Mouse (Mus musculus) lung, embryonic 15.5 days (tissue): ENCODE measurements around the gene Dst. TPM values are rescaled to one million over a fixed set of nuclear protein-coding genes. Genes with fewer than 3 reads are reported as not detected.
A peak's percentile ranks its signal among the peaks of the same experiment; 100 is the strongest.

Experiments
- ATAC-seq: fragments of 200-750 bp; cut with Nextera tagmentation; 2 replicates; pipeline ENCODE4 v1.8.0; 2017; ENCODE audit warnings: moderate number of reproducible peaks, borderline replicate concordance; ENCODE audit not compliant: low FRiP score, low TSS enrichment; ENCODE audit errors: extremely low read depth
- H3K27ac ChIP-seq: fragments of 300-500 bp; sonication (generic); 2 replicates; pipeline ENCODE4 v1.5.1; 2015; ENCODE audit warnings: moderate library complexity, mild to moderate bottlenecking, inconsistent platforms
- H3K27me3 ChIP-seq: fragments of 300-500 bp; sonication (generic); 2 replicates; pipeline ENCODE4 v1.6.1; 2015; ENCODE audit warnings: inconsistent platforms
- H3K36me3 ChIP-seq: fragments of 300-500 bp; sonication (generic); 2 replicates; pipeline ENCODE4 v1.6.1; 2015; ENCODE audit warnings: inconsistent platforms
- H3K4me1 ChIP-seq: fragments of 300-500 bp; sonication (generic); 2 replicates; pipeline ENCODE4 v1.6.1; 2015; ENCODE audit warnings: inconsistent platforms
- H3K4me2 ChIP-seq: fragments of 300-500 bp; sonication (generic); 2 replicates; pipeline ENCODE4 v1.6.1; 2015; ENCODE audit warnings: inconsistent platforms, mild to moderate bottlenecking, moderate library complexity
- H3K4me3 ChIP-seq: fragments of 300-500 bp; sonication (generic); 2 replicates; pipeline ENCODE4 v1.5.1; 2015; ENCODE audit warnings: mild to moderate bottlenecking, inconsistent platforms
- H3K9ac ChIP-seq: fragments of 300-500 bp; sonication (generic); 2 replicates; pipeline ENCODE4 v1.6.1; 2015; ENCODE audit warnings: inconsistent platforms
- H3K9me3 ChIP-seq: fragments of 300-500 bp; sonication (generic); 2 replicates; pipeline ENCODE4 v1.6.1; 2016; ENCODE audit warnings: inconsistent platforms
- WGBS: fragments of 180-500 bp; shearing (Covaris S2); methylation state at CpG from one replicate; pipeline ENCODE4 v1.1.7; 2015; 5-methylcytosine and 5-hydroxymethylcytosine counted together
- polyA plus RNA-seq: library from polyadenylated mRNA; unstranded; fragments of >200 nt; fragmentation: Nextera tagmentation; extraction: Ambion mirVana; gene quantifications from 2 replicates; pipeline ENCODE4 v1.2.1, GENCODE M21; 2015

Gene Dst
- polyA plus RNA-seq, 1 experiment from 2014 or later, result 15.2 TPM

DNA sequence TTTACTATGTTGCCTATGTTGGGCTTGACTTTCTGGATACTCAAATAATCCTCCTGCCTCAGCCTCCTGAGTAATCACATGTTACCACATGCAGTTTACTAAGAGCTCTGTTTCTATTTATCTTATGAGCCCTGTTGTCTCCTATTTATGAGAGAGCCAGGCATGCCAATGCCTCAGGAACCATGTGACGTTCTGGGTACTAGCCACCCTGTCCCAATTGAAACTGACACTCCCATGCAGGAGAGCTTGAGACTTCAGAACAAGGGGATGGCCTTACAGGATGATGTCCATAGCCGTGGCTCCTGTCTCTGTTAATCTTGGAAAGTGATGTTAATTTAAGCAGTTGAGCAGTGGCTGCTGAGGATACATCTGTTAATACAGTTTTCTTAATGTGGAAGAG lies 220.8 kb downstream of the Dst start:
- H3K4me3 ChIP-seq, result no peak overlapping the region
- H3K27ac ChIP-seq, result no peak overlapping the region
- H3K9me3 ChIP-seq, result no peaks in the 10 kb centered on the region
- no peak for ATAC-seq
- H3K36me3 ChIP-seq, result no peaks in the 10 kb centered on the region
- no peak overlapping the region for H3K9ac ChIP-seq
- peaks cover 8% of the 10 kb centered on the region; the same call in 1 of the 2 replicates for H3K4me1 ChIP-seq
- H3K4me2 ChIP-seq, result no peak overlapping the region
- no peaks in the 10 kb centered on the region for H3K27me3 ChIP-seq
- 85% methylated on average over 2 of the region's 2 CpGs for WGBS

DNA sequence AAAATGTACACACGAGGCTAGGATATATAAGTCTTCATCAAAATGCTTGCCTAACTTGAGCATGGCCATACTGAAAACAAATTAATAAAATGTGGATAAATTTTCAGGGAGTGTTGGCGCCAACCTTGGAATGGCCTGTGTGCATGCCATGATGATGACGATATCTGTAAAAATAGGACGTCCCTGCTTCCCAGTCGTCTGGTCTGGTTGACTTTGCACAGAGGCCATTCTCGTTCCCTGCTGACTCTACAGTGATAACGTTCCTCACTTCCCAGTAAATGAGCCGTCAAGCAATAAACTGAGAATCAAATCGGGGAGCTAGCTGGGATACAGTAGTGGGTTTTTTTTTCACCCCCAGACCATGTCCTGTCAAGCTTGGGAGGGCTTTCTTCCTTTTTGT lies 221.7 kb downstream of the Dst start:
- no peak overlapping the region for H3K9ac ChIP-seq
- no peaks in the 10 kb centered on the region for H3K9me3 ChIP-seq
- no peak overlapping the region for H3K27ac ChIP-seq
- peaks cover 8% of the 10 kb centered on the region; the same call in 1 of the 2 replicates for H3K4me1 ChIP-seq
- H3K27me3 ChIP-seq, result no peaks in the 10 kb centered on the region
- no peak overlapping the region for H3K4me3 ChIP-seq
- no peak overlapping the region for H3K4me2 ChIP-seq
- no peaks in the 10 kb centered on the region for H3K36me3 ChIP-seq
- WGBS, result 66% methylated on average over 9 of the region's 9 CpGs
- no peak for ATAC-seq

DNA sequence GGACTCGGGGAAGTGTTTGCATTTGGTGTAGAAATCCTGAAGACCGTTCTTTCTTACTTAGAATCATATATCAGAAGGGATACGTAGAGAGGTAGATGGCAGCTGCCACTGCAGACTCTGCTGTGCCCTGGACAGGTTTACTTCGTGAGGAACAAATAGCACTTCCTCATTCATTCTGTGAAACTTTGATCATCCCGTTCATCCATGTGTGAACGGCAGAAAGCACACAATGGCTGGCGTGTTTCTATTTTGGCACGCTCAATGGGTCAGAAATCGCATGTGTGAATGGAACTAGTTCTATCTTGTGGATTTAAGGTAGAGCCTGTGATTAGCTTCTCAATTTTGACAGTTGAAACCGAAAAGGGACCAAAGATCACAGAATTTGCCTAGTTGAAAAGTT lies 222.8 kb downstream of the Dst start:
- Histone ChIP-seq H3K36me3 (no peaks in the 10 kb centered on the region), H3K9ac (no peak overlapping the region), H3K4me2 (no peak overlapping the region), H3K27me3 (no peaks in the 10 kb centered on the region), H3K9me3 (no peaks in the 10 kb centered on the region), H3K4me3 (no peak overlapping the region), H3K27ac (no peak overlapping the region), H3K4me1 (peaks cover 8% of the 10 kb centered on the region; the same call in 1 of the 2 replicates)
- no peak for ATAC-seq
- 87% methylated on average over 10 of the region's 10 CpGs for WGBS

DNA sequence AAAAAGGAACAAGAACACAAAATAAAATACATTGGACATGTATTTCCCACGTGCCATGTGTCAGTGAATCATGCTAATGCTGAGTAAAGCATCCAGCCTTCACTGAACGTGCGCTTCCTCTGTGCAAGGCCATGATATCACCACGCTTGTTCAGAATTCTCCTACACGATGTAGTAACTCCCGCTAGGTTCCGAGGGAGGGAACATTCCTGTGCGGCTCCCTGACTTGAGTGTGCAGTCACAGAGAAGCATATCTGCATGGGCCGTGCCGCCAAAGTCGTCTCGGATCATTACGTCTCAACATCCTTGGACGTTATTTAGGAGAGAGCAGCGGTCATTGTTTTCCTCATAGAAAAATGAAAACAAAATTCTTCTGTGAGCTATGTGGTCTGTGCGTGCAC lies 224.8 kb downstream of the Dst start:
- Histone ChIP-seq H3K27me3 (no peaks in the 10 kb centered on the region), H3K4me3 (no peak overlapping the region), H3K9me3 (no peaks in the 10 kb centered on the region), H3K4me2 (no peak overlapping the region), H3K4me1 (peaks cover 5% of the 10 kb centered on the region; the same call in 1 of the 2 replicates), H3K9ac (no peak overlapping the region), H3K36me3 (no peaks in the 10 kb centered on the region), H3K27ac (no peak overlapping the region)
- 75% methylated on average over 16 of the region's 16 CpGs for WGBS
- ATAC-seq, result no peak

DNA sequence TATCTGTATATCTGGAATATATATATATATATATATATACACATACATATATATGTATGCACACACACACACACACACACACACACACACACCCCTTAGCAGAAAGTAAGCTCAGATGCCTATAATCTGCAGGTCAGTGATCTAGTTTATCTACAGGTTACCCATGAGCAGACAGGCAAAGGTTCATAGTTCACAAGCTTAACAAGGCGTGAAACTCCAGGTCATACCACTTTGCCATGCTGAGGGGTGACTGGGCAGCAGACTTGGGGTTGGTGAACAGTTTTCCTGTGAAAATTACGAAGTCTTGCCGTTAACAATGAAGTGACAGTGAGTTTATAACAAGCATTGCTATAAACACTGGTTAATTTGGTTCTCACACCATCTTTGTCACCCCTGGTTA lies 227.5 kb downstream of the Dst start:
- Histone ChIP-seq H3K4me3 (no peak overlapping the region), H3K9ac (no peak overlapping the region), H3K27me3 (no peaks in the 10 kb centered on the region), H3K27ac (no peak overlapping the region), H3K36me3 (no peaks in the 10 kb centered on the region), H3K4me1 (peaks cover 4% of the 10 kb centered on the region; the same call in 1 of the 2 replicates), H3K4me2 (no peak overlapping the region), H3K9me3 (no peaks in the 10 kb centered on the region)
- no peak for ATAC-seq
- WGBS, result 84% methylated on average over 3 of the region's 3 CpGs

DNA sequence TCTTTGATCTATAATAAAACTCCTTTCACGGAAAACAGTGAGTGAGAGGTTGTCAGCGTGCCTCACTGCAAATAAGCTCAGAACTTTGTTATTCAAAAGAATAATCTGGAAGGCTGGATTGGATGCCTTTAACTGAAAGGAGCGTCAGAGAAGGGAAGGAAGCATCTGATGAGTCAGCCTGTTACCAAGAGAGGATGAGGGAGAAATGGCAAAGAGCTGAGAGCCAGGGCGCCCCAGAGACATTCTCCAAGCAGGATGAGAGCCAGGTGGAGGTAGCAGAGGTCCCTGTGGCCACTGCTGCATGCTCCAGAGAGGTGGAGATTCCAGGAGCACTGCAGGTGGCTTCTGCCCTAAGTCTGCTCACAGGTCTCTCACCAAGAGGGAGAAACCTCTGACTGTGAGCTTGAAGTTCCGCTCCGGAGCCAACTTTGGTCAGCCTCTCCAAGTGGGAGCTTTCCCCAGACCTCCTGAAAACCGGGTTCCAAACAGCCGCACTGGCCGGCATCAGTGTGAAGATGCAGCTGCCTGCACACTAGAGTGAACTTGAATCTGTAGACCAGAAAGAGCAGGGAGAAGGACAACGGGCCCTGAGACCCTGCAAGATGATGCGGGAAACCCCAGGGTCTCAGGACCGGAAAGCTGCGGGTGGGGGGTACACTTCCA lies 231.3 kb downstream of the Dst start:
- Histone ChIP-seq H3K36me3 (no peaks in the 10 kb centered on the region), H3K9me3 (no peaks in the 10 kb centered on the region), H3K4me1 (peaks cover 4% of the 10 kb centered on the region; the same call in 1 of the 2 replicates), H3K27ac (no peak overlapping the region), H3K4me3 (no peak overlapping the region), H3K9ac (no peak overlapping the region), H3K27me3 (no peaks in the 10 kb centered on the region), H3K4me2 (no peak overlapping the region)
- ATAC-seq, result no peak
- 70% methylated on average over 13 of the region's 13 CpGs for WGBS

DNA sequence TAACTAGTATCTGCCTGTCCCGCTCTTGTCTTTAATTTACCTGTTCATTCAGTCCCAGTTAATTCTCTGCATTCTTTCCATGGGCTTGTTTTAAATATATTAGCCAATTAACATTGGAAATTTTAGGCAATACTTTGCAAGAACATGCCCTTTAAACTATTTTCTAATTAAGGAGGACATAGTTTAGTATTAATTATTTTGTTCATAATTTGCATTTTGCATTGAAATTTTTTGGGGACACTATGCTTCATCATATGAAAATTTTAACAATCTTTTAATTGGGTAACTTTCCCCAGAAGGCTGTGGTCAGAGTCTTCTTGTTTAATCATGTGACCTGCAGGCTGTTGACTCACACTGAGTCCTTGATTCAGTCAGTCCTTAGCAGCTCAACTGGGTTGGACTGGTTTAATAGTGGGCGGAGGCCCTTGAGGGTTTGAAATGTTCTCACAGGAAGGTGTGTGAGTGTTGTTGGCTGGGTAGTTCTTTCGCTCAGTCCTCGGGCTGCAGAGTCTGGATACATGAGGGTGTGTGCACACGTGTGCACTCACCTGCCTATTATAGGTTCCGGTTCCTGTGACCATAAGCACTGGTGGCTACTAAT lies 231.9 kb downstream of the Dst start:
- Histone ChIP-seq H3K9me3 (no peaks in the 10 kb centered on the region), H3K9ac (no peak overlapping the region), H3K36me3 (no peaks in the 10 kb centered on the region), H3K27ac (0 out of 2 replicates have a peak overlapping the region, but pooled peaks have one; percentile 47), H3K27me3 (no peaks in the 10 kb centered on the region), H3K4me2 (no peak overlapping the region), H3K4me1 (peaks cover 4% of the 10 kb centered on the region; the same call in 1 of the 2 replicates), H3K4me3 (no peak overlapping the region)
- ATAC-seq, result peak; percentile 81; the same call in 1 of the 2 replicates
- WGBS, result 58% methylated on average over 6 of the region's 6 CpGs

DNA sequence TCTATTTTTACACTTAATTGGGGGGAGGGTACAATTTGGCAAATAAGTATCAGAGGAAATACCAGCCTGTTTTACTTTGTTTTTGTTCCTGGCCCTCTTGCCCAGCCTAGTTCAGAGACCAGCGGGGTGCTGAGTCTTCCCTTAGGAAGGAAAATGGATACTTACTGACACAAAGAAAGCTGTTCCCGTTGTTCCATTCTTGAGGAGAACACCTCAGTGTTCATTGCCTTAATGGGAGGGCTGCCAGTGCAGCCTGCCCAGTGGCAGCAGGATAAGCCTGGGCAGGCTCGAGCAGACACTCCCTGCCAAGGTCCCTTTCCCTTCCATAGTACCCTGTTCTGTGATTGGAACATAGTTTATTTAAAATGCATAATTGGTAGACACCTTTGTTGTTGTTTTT lies 232.7 kb downstream of the Dst start:
- Histone ChIP-seq H3K4me2 (no peak overlapping the region), H3K27me3 (no peaks in the 10 kb centered on the region), H3K4me1 (peaks cover 4% of the 10 kb centered on the region; the same call in 1 of the 2 replicates), H3K4me3 (no peak overlapping the region), H3K9me3 (no peaks in the 10 kb centered on the region), H3K9ac (no peak overlapping the region), H3K36me3 (no peaks in the 10 kb centered on the region), H3K27ac (no peak overlapping the region)
- WGBS, result 59% methylated on average over 3 of the region's 3 CpGs
- no peak for ATAC-seq

DNA sequence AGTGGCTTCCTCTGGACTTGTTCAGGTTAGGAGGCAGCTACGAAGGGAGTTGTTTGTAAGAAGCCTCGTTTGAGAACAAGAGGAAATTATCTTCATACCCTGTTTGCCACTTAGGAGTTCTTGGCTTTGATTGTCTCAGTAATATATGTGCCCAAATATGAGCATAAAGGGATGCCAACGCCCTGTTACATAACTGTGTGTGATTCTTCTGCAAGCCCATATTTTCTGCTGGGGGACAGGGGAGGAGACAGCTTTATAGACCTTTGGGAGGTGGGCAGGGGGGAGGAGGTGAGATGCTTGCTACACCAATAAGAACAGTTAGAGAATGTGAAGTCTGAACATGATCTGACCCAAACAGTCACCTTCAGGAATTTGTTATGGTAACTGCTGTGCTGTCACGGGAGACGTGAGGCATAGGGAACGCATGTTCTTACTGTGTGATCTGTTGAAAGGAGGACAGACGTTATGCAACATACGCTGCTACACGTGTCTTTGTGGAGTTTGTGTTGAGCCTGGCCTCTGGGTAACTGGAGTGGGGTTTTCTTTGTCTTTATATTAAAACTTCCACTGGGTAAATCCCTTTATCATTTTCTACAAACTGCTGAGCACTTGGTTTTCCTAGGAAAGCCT lies 235.0 kb downstream of the Dst start:
- no peak overlapping the region for H3K4me3 ChIP-seq
- H3K27me3 ChIP-seq, result no peaks in the 10 kb centered on the region
- H3K4me2 ChIP-seq, result no peak overlapping the region
- WGBS, result 45% methylated on average over 9 of the region's 9 CpGs
- H3K9me3 ChIP-seq, result no peaks in the 10 kb centered on the region
- no peaks in the 10 kb centered on the region for H3K36me3 ChIP-seq
- no peak overlapping the region for H3K27ac ChIP-seq
- peaks cover 4% of the 10 kb centered on the region; the same call in 1 of the 2 replicates for H3K4me1 ChIP-seq
- H3K9ac ChIP-seq, result no peak overlapping the region
- no peak for ATAC-seq

DNA sequence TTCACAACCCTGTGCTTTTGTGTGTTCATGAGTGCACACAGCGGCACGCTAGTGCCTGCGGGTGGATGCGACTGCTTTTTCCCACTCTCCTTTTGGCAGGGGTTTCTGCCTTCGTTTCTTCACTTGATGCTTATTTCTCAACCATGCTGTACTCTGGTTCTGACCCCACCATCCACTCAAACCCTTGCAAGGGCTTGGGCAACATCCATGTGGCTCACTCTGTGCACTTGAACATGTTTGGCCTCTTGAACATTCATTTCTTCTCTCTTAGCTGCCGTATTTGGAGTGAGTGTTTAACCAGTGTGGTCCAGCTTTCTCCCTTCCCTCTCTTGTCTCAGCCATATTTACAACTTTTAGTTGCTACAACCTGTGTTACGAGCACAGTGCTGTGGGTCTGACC lies 236.8 kb downstream of the Dst start:
- WGBS, result 79% methylated on average over 7 of the region's 7 CpGs
- ATAC-seq, result no peak
- H3K4me2 ChIP-seq, result no peak overlapping the region

DNA sequence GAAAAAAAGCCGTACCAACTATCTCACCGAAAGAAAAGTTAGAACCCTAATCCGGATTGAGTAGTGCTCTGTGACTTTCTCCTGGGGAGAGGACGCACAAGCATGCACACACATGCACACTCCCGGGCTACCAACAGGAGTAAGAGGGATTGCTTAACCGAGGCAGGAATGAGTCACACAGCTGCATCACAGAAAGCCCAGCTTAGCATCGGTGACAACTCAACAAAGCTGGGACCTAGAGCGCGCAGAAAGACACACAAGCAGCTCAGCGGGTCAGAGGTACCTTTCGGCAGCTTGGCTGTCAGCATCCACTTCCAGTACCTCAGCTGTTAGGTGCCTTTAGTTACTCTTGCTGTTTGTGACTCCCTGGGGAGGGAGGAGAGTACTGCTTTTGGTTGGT lies 240.0 kb downstream of the Dst start:
- no peak for ATAC-seq
- H3K9ac ChIP-seq, result no peak overlapping the region
- H3K27ac ChIP-seq, result no peak overlapping the region
- no peaks in the 10 kb centered on the region for H3K9me3 ChIP-seq
- H3K27me3 ChIP-seq, result no peaks in the 10 kb centered on the region
- no peaks in the 10 kb centered on the region for H3K4me1 ChIP-seq
- no peaks in the 10 kb centered on the region for H3K36me3 ChIP-seq
- H3K4me3 ChIP-seq, result no peak overlapping the region
- WGBS, result 94% methylated on average over 11 of the region's 11 CpGs
- no peak overlapping the region for H3K4me2 ChIP-seq

More for the DNA sequence above, 236.8 kb downstream of the Dst start:
- Histone ChIP-seq H3K4me1 (peaks cover 4% of the 10 kb centered on the region; the same call in 1 of the 2 replicates), H3K9ac (no peak overlapping the region), H3K4me3 (no peak overlapping the region), H3K27me3 (no peaks in the 10 kb centered on the region), H3K27ac (no peak overlapping the region), H3K9me3 (no peaks in the 10 kb centered on the region), H3K36me3 (no peaks in the 10 kb centered on the region)

DNA sequence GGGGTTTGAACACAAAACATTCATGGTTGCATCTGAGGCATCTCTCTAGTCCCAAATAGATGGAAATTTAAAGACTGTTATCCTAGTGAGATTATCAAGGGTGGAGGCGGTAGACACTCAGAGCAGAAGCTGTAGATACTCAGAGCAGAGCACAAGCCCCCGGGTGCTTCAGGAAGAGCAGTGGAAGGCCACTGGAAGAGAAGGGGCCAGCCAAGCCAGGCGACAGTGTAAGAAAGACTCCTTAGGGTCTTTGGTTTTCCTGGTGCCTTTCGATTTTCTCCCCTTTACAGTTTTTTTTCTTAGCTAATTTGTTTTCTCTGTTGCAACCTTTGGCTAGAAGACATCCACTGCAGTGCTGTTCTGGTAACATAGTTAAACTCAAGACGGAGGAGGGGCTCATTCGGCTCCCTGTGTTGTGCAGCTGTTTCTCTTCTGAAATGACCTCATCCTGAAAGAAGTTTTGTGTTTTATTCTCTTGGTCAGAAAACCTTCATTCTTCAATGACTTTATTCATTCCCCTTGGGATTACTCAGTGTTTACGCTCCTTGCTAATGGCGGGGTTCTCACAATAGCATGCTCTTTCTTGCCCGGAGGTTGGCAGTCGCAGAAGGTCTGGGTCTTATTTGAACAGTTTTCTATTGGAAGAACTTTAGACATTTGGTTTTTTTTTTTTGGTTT lies 242.5 kb downstream of the Dst start:
- no peak for ATAC-seq
- no peaks in the 10 kb centered on the region for H3K4me1 ChIP-seq
- H3K9ac ChIP-seq, result no peak overlapping the region
- no peak overlapping the region for H3K4me2 ChIP-seq
- WGBS, result 53% methylated on average over 10 of the region's 10 CpGs
- H3K36me3 ChIP-seq, result no peaks in the 10 kb centered on the region
- H3K9me3 ChIP-seq, result no peaks in the 10 kb centered on the region
- no peak overlapping the region for H3K27ac ChIP-seq
- H3K27me3 ChIP-seq, result no peaks in the 10 kb centered on the region
- no peak overlapping the region for H3K4me3 ChIP-seq
